Mouse (Mus musculus) lung, postnatal 0 days (tissue): Measurements from ENCODE around the gene Pnrc2.

Source experiments
- CTCF ChIP-seq: IDR thresholded peaks from 2 replicates; pipeline ENCODE4 v1.5.1; 2016; ENCODE audit warnings: antibody characterized with exemption, mild to moderate bottlenecking
- EP300 ChIP-seq: IDR thresholded peaks from 2 replicates; pipeline ENCODE4 v1.6.1; 2016; ENCODE audit warnings: antibody characterized with exemption, mild to moderate bottlenecking, control low read depth

- TF ChIP-seq CTCF (no peak), EP300 (no peak)
These were observed 10.3 kb upstream of the Pnrc2 start for GRCm38 (mm10) chr4:135883881-135884516.
